Mouse (Mus musculus) heart, adult 2 months (tissue): ENCODE measurements around the gene Pkd2. TPM values are rescaled to one million over a fixed set of nuclear protein-coding genes. Genes with fewer than 3 reads are reported as not detected.
A peak's percentile ranks its signal among the peaks of the same experiment; 100 is the strongest.

Experiments used
- DNase-seq, 2 experiments: peaks; one replicate each; pipeline ENCODE4 v3.0.0; 2021
- H3K27ac ChIP-seq: fragments of 200-600 bp; 2 replicates; pipeline ENCODE4 v1.8.1; 2022
- H3K27me3 ChIP-seq: fragments of 200-500 bp; 2 replicates; pipeline ENCODE4 v1.6.1; 2012; ENCODE audit warnings: mild to moderate bottlenecking, low read length, inconsistent platforms, mixed read lengths; ENCODE audit not compliant: control insufficient read depth, insufficient read depth
- H3K36me3 ChIP-seq: fragments of 200-500 bp; 2 replicates; pipeline ENCODE4 v1.6.1; 2012; ENCODE audit warnings: low read length, inconsistent platforms; ENCODE audit not compliant: control insufficient read depth, insufficient read depth
- H3K4me1 ChIP-seq: fragments of 200-500 bp; 2 replicates; pipeline ENCODE4 v1.6.1; 2011; ENCODE audit warnings: low read length; ENCODE audit not compliant: control insufficient read depth, insufficient read depth
- H3K4me3 ChIP-seq: fragments of 200-600 bp; 2 replicates; pipeline ENCODE4 v1.8.1; 2022
- H3K79me2 ChIP-seq: fragments of 200-500 bp; replicated peaks from 2 replicates; pipeline ENCODE4 v1.6.1; 2012; ENCODE audit warnings: mild to moderate bottlenecking, inconsistent platforms, low read length, moderate library complexity, mixed read lengths; ENCODE audit not compliant: control insufficient read depth, insufficient read depth
- H3K9ac ChIP-seq: fragments of 200-500 bp; 2 replicates; pipeline ENCODE4 v1.6.1; 2012; ENCODE audit warnings: low read depth, mild to moderate bottlenecking, control low read depth, inconsistent platforms, low read length, mixed read lengths
- CTCF ChIP-seq: fragments of 200-600 bp; IDR thresholded peaks from 2 replicates; pipeline ENCODE4 v1.8.1; 2022; ENCODE audit warnings: antibody characterized with exemption, mild to moderate bottlenecking, moderate library complexity
- EP300 ChIP-seq: fragments of 200-500 bp; IDR thresholded peaks from 2 replicates; pipeline ENCODE4 v1.6.1; 2011; ENCODE audit warnings: low read depth, low read length, control low read depth; ENCODE audit not compliant: insufficient read depth
- POLR2A ChIP-seq: fragments of 200-500 bp; IDR thresholded peaks from 2 replicates; pipeline ENCODE4 v1.6.1; 2011; ENCODE audit warnings: mild to moderate bottlenecking, low read depth, low read length, control low read depth; ENCODE audit not compliant: insufficient read depth
- WGBS: fragments of 180-500 bp; shearing (Covaris S2); methylation state at CpG from one replicate; pipeline ENCODE4 v1.1.7; 2018; 5-methylcytosine and 5-hydroxymethylcytosine counted together
- intact Hi-C: fragments of 180-260 bp; cut with DNase I; formaldehyde crosslinking; loops from one replicate; pipeline ENCODE4 v1.15.1; 2025
- long read RNA-seq: library from polyadenylated mRNA; stranded (forward); transcript quantifications from one replicate; pipeline ENCODE4 v2.0.0, GENCODE M21; 2021
- polyA plus RNA-seq: library from polyadenylated mRNA; depleted of rRNA; stranded (reverse); fragments of >200 nt; gene quantifications from 2 replicates; pipeline ENCODE4 v1.2.3, GENCODE M21; 2012; rRNA removed
- total RNA-seq, 2 experiments: library from RNA; stranded (reverse); gene quantifications; 2 replicates each; pipeline ENCODE4 v1.2.3; 2021

Gene Pkd2
- 10 to 100 TPM; 21.0 to 21.1 TPM for total RNA-seq
- polyA plus RNA-seq, result 12.0 and 21.8 TPM in 2 replicates
- long read RNA-seq, full-length matches to known transcripts, result 20 of 26 reads
- long read RNA-seq, partial matches to known transcripts, result 4 of 26 reads
- long read RNA-seq, other reads (novel, unspliced or antisense), result 2 of 26 reads

DNA sequence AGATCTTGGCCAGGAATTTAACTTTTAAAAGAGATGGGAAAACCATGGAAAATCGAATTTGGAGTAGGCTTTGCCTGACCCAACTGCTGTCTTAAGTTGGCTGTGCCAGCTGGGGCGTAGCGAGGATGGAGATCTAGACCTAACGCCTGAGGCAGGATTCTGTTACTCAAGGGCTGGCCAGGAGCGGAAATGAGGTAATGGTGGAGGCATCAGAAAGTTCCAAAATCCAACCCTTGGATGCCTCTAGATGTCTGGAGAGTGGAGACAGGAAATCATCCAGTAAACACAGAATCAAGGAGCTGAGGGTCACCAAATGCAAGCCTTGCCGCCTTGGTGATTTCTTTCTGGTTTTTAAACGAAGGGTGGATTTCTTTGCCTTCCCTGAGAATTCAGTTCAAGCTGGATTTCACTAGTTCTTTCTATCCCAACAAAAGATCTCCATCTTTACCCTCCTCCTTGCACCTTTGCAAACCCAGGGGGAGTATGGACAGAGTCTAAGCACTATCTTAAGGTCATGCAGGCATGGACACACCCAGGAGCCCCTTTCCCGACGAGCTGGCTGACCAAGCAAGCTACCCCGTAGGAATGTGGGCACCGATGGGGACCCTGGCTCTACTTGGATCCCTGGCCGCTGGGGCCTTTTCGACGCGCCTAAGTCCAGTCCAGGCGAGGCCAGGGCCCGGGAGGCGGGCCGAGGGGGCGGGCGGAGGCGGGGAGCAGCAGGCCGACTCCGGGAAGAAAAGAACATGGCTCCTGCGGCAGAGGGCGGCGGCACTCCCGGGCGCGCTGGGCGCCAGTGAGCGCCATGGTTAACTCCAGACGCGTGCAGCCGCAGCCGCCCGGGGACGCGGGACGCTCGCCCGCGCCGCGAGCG, at the start of gene Pkd2:
Gene Pkd2 (plus strand): TSS at position 619 of the 874 bp plus-strand sequence.
- Histone ChIP-seq H3K9ac (peak within 1 kb of the TSS; percentile 85), H3K79me2 (peaks cover 2% of the 10 kb centered on the region; the same call in 1 of the 2 replicates), H3K36me3 (peaks cover 9% of the 10 kb centered on the region), H3K27me3 (no peaks in the 10 kb centered on the region), H3K4me3 (peak within 1 kb of the TSS; percentile 87), H3K27ac (peak within 1 kb of the TSS; percentile 89), H3K4me1 (peaks cover 5% of the 10 kb centered on the region)
- WGBS, result 8% methylated on average over 46 of the region's 46 CpGs
- intact Hi-C loops, result no loop called here
- DNase-seq, result peak; percentile 87 to 88
- TF ChIP-seq CTCF, result no peak
- peak; percentile 54; the same call in 1 of the 2 replicates for TF ChIP-seq POLR2A
- TF ChIP-seq EP300, result no peak

DNA sequence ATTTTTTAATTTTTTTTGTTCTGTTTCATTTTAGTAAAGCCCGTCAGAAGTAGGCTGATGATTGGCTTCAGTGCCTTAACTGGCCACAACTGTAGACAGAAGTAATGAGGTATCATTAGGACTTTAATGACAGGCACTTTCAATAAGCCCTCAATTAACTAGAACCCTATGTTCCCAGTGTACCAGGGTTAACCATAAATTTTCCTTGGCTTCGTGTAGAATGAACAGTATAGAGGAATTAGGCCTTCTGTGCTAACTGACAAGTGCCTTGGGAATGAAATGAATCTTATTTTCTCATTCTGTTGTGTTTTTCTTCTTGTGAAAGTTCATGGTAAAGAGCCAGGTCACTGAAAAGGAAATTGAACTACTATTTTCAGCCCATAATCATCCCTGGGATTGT, 43.3 kb upstream of the Pkd2 start:
- Histone ChIP-seq H3K36me3 (no peaks in the 10 kb centered on the region), H3K79me2 (no peaks in the 10 kb centered on the region), H3K27ac (no peak overlapping the region), H3K4me1 (no peaks in the 10 kb centered on the region), H3K9ac (no peak overlapping the region), H3K27me3 (no peaks in the 10 kb centered on the region), H3K4me3 (no peak overlapping the region)
- intact Hi-C loops, result no loop called here
- no peak for DNase-seq
- no peak for TF ChIP-seq EP300
- TF ChIP-seq CTCF, result no peak
- TF ChIP-seq POLR2A, result no peak
- 71% methylated on average over 2 of the region's 2 CpGs for WGBS

DNA sequence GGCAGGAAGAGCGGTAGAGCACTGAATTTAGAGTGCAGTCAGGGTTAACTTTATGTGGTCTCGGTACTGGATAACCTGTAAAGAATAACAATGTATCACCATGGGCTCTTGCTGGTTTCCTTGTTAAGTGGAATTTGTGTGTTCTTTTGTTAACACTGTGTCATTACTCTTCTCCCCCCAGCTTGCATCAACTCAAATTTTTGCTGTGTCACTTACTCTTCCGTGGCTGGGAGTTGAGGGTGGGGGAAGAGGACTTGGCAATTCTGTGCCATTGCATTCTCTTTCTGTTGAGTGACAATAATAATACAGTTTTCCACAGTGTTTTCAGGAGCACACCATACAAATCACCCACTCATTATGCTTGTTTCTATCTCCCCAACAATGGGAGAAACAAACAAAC, 42.2 kb upstream of the Pkd2 start:
- no peaks in the 10 kb centered on the region for H3K27me3 ChIP-seq
- H3K9ac ChIP-seq, result no peak overlapping the region
- H3K4me1 ChIP-seq, result no peaks in the 10 kb centered on the region
- DNase-seq, result no peak
- no peak overlapping the region for H3K4me3 ChIP-seq
- TF ChIP-seq CTCF (no peak), EP300 (no peak), POLR2A (no peak)
- H3K79me2 ChIP-seq, result no peaks in the 10 kb centered on the region
- intact Hi-C loops, result no loop called here
- H3K36me3 ChIP-seq, result no peaks in the 10 kb centered on the region
- no peak overlapping the region for H3K27ac ChIP-seq
- 69% methylated on average over 3 of the region's 3 CpGs for WGBS

DNA sequence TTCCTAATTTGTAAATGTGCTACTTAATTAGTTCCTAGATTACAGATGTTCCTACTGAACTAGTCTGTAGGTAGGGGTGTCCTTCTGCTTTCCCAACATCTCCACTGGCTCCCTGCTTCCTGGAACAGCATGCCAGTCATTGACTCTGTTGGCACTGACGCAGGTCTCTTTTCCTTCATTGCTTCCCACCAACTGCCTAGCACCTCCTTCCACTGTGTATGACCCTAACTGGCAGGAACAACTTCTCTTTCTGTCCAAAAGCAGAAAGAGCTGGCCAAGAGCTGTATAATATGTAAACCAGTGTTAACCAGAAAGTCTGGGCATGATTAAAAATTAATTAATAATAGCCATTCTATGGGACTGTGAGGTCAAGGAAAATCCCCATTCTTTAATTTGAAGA, 41.5 kb upstream of the Pkd2 start:
- H3K27ac ChIP-seq, result no peak overlapping the region
- no peaks in the 10 kb centered on the region for H3K27me3 ChIP-seq
- H3K36me3 ChIP-seq, result no peaks in the 10 kb centered on the region
- H3K9ac ChIP-seq, result no peak overlapping the region
- H3K4me1 ChIP-seq, result no peaks in the 10 kb centered on the region
- intact Hi-C loops, result no loop called here
- WGBS, result 80% methylated on average over 1 of the region's 1 CpGs
- H3K4me3 ChIP-seq, result no peak overlapping the region
- DNase-seq, result no peak
- H3K79me2 ChIP-seq, result no peaks in the 10 kb centered on the region
- TF ChIP-seq CTCF (no peak), EP300 (no peak), POLR2A (no peak)

DNA sequence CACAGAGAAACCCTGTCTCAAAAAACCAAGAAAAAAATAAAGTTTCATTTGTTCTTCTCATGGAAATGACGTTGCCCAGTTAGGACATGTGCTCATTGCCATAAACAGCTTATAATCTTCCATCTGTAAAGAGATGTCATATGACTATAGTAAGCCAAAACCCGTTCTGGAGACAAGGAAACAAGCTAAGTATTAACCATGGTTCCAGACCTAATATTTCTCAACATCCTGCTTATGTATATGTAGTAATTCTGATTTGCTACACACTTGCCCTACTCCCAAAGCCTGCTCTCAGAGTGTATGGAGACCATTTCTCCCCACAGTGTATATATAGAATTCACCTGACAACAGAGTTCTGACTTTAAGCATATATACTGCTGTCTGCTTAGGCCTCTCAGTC, 37.2 kb upstream of the Pkd2 start:
- Histone ChIP-seq H3K27ac (no peak overlapping the region), H3K4me1 (no peaks in the 10 kb centered on the region), H3K27me3 (no peaks in the 10 kb centered on the region), H3K79me2 (no peaks in the 10 kb centered on the region), H3K9ac (no peak overlapping the region), H3K4me3 (no peak overlapping the region), H3K36me3 (no peaks in the 10 kb centered on the region)
- intact Hi-C loops, result no loop called here
- no peak for TF ChIP-seq POLR2A
- TF ChIP-seq CTCF, result no peak
- TF ChIP-seq EP300, result no peak
- 61% methylated on average over 2 of the region's 2 CpGs for WGBS
- DNase-seq, result no peak

DNA sequence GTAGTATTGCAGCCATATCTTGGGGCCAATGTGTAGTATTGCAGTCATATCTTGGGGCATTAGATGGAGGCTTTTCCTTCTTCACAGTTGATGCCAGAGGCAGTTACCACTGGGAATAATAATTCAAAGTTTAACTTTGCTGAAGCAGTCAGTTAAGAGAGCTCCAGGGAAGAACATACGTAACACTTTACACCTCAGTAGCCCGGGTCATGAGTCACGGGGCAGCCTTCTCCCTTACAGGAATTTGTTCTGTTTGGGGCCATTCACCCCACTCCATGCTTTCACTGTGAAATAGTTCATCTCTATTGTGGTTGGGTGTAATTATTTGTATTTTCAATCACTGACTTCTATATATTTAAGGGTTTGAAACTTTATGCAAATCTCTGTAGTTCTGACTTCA, 35.4 kb upstream of the Pkd2 start:
- no peak overlapping the region for H3K4me3 ChIP-seq
- no peak for DNase-seq
- H3K9ac ChIP-seq, result no peak overlapping the region
- H3K4me1 ChIP-seq, result no peaks in the 10 kb centered on the region
- H3K79me2 ChIP-seq, result no peaks in the 10 kb centered on the region
- no peak overlapping the region for H3K27ac ChIP-seq
- H3K36me3 ChIP-seq, result no peaks in the 10 kb centered on the region
- TF ChIP-seq POLR2A, result no peak
- no peak for TF ChIP-seq EP300
- no peak for TF ChIP-seq CTCF
- WGBS, result 88% methylated on average over 3 of the region's 3 CpGs
- no peaks in the 10 kb centered on the region for H3K27me3 ChIP-seq
- intact Hi-C loops, result no loop called here
